15 mouse cellular contexts compared by ENCODE assay signal in genomic region chr3:100034366-100034956, GRCm38 (mm10).
DNase-seq lines count a peak whose midpoint lies in the region; ATAC-seq and TF ChIP-seq lines count a peak whose summit lies in the region.
"Had no signal": no experiment of that assay in that cellular context is flagged by ENCODE, and none has a peak within 500 bp of the region (broad histone marks: within the 10 kb centered on the region; RNA-seq: fewer than 3 reads in every experiment).

No protein-coding gene starts in this region.

- 0 out of 2 replicates have a peak overlapping the region, but pooled peaks have one; percentile 40 for H3K27ac ChIP-seq in hindbrain, embryonic 10.5 days
- H3K27ac ChIP-seq in hindbrain, embryonic 14.5 days, result no peak overlapping the region
- H3K27ac ChIP-seq in ES-E14 (ENCODE audit: insufficient read depth, low read depth, low read length, poor library complexity, severe bottlenecking), result no peak overlapping the region
- H3K27ac ChIP-seq in embryonic facial prominence, embryonic 15.5 days (replicated peaks), result no peak overlapping the region
- H3K27ac ChIP-seq: heart, adult 2 months; midbrain, embryonic 10.5 days had no signal

- no peak for ATAC-seq in hindbrain, embryonic 14.5 days (ENCODE audit: low FRiP score)
- peak; percentile 93 for ATAC-seq in embryonic facial prominence, embryonic 15.5 days (ENCODE audit: insufficient number of reproducible peaks, low FRiP score, low TSS enrichment, low read depth)
- ATAC-seq: liver, postnatal 0 days; Patski had no signal

- H3K9me3 ChIP-seq in hindbrain, embryonic 10.5 days, result no peaks in the 10 kb centered on the region
- H3K9me3 ChIP-seq in hindbrain, embryonic 14.5 days (ENCODE audit: control insufficient read depth, low read length), result no peaks in the 10 kb centered on the region
- no peaks in the 10 kb centered on the region for H3K9me3 ChIP-seq in ES-E14 (ENCODE audit: control insufficient read depth, insufficient read depth, low read depth, low read length)
- no peaks in the 10 kb centered on the region for H3K9me3 ChIP-seq in embryonic facial prominence, embryonic 15.5 days (replicated peaks)
- H3K9me3 ChIP-seq: midbrain, embryonic 10.5 days had no signal

- no peak overlapping the region for H3K4me3 ChIP-seq in hindbrain, embryonic 10.5 days
- no peak overlapping the region for H3K4me3 ChIP-seq in hindbrain, embryonic 14.5 days (replicated peaks; ENCODE audit: low read length)
- H3K4me3 ChIP-seq in ES-E14 (ENCODE audit: insufficient read depth in 1 of 2, low read depth in 1 of 2, low read length in 2 of 2, poor library complexity in 1 of 2, severe bottlenecking in 1 of 2), result no peak overlapping the region
- no peak overlapping the region for H3K4me3 ChIP-seq in embryonic facial prominence, embryonic 15.5 days (replicated peaks)
- H3K4me3 ChIP-seq: heart, adult 2 months; midbrain, embryonic 10.5 days had no signal

- H3K4me2 ChIP-seq in hindbrain, embryonic 14.5 days (replicated peaks), result no peak overlapping the region
- H3K4me2 ChIP-seq in embryonic facial prominence, embryonic 15.5 days (replicated peaks), result no peak overlapping the region

- DNase-seq in cerebellum, adult 9-10 months, result peak; percentile 46
- no peak for DNase-seq in cerebellum, postnatal 14 days
- DNase-seq in hindbrain, embryonic 10.5 days (ENCODE audit: low spot score), result no peak
- DNase-seq in hindbrain, embryonic 14.5 days (ENCODE audit: low spot score), result no peak
- DNase-seq in ES-E14 (ENCODE audit: low read depth, low spot score), result no peak
- no peak for DNase-seq in kidney, postnatal 4 days
- DNase-seq in retina, embryonic 14.5 days (ENCODE audit: low spot score), result no peak
- DNase-seq: heart, adult 2 months; kidney, adult 9 months; left cerebral cortex, postnatal 4 days; liver, postnatal 0 days; right cerebral cortex, postnatal 4 days had no signal

- H3K36me3 ChIP-seq in hindbrain, embryonic 10.5 days, result no peaks in the 10 kb centered on the region
- H3K36me3 ChIP-seq in hindbrain, embryonic 14.5 days (replicated peaks; ENCODE audit: control insufficient read depth, insufficient read depth), result no peaks in the 10 kb centered on the region
- H3K36me3 ChIP-seq in ES-E14 (ENCODE audit: control insufficient read depth, insufficient read depth, low read length, poor library complexity, severe bottlenecking), result no peaks in the 10 kb centered on the region
- no peaks in the 10 kb centered on the region for H3K36me3 ChIP-seq in embryonic facial prominence, embryonic 15.5 days
- H3K36me3 ChIP-seq: midbrain, embryonic 10.5 days had no signal

- H3K4me1 ChIP-seq in hindbrain, embryonic 10.5 days (replicated peaks), result no peaks in the 10 kb centered on the region
- H3K4me1 ChIP-seq in hindbrain, embryonic 14.5 days (replicated peaks; ENCODE audit: control insufficient read depth, insufficient read depth, low read length), result no peaks in the 10 kb centered on the region
- H3K4me1 ChIP-seq in ES-E14 (ENCODE audit: control insufficient read depth in 2 of 2, insufficient read depth in 2 of 2, low read length in 2 of 2, poor library complexity in 1 of 2), result no peaks in the 10 kb centered on the region; a peak in 1 of 4 replicates
- peaks cover 11% of the 10 kb centered on the region; the same call in 1 of the 2 replicates for H3K4me1 ChIP-seq in embryonic facial prominence, embryonic 15.5 days
- H3K4me1 ChIP-seq: midbrain, embryonic 10.5 days had no signal

- no peak overlapping the region for H3K9ac ChIP-seq in hindbrain, embryonic 14.5 days
- H3K9ac ChIP-seq in ES-E14 (ENCODE audit: insufficient read depth, low read depth, low read length, poor library complexity, severe bottlenecking), result no peak overlapping the region
- H3K9ac ChIP-seq in embryonic facial prominence, embryonic 15.5 days, result no peak overlapping the region
- H3K9ac ChIP-seq: liver, postnatal 0 days had no signal

- in situ Hi-C loops in ES-E14 (cut with MboI; ENCODE audit: low sequenced_read_pairs in 2 of 2, unreplicated experiment in 2 of 2), result no loop called here

- 63% methylated on average over 4 of the region's 4 CpGs for WGBS in hindbrain, embryonic 10.5 days
- WGBS in hindbrain, embryonic 14.5 days, result 61% methylated on average over 4 of the region's 4 CpGs
- 41% methylated on average over 4 of the region's 4 CpGs for WGBS in embryonic facial prominence, embryonic 15.5 days

- H3K27me3 ChIP-seq in hindbrain, embryonic 10.5 days (ENCODE audit: insufficient read depth, poor library complexity, severe bottlenecking), result no peaks in the 10 kb centered on the region
- H3K27me3 ChIP-seq in hindbrain, embryonic 14.5 days (ENCODE audit: control insufficient read depth, insufficient read depth, low read length), result no peaks in the 10 kb centered on the region
- no peaks in the 10 kb centered on the region for H3K27me3 ChIP-seq in embryonic facial prominence, embryonic 15.5 days
- H3K27me3 ChIP-seq: Patski had no signal

TF ChIP-seq in ES-E14, 5 proteins besides CTCF, POLR2A, EP300 and RAD21:
- no peak for TF ChIP-seq MAFK (IDR thresholded peaks at IDR 0.05; ENCODE audit: insufficient read depth, low read depth, low read length)
- TF ChIP-seq CHD2 (IDR thresholded peaks at IDR 0.05; ENCODE audit: low read depth, low read length), result no peak
- peak; percentile 91 for TF ChIP-seq ZNF384 (IDR thresholded peaks at IDR 0.05; ENCODE audit: low read depth, low read length)
